Mouse (Mus musculus): ENCODE measurements around the gene Gm28035. TPM values are rescaled to one million over a fixed set of nuclear protein-coding genes. Genes with fewer than 3 reads are reported as not detected.

The Gm28035 gene
- total and polyA plus RNA-seq, 3 experiments: 4.6 to 7.6 (median 6.0) TPM

DNA sequence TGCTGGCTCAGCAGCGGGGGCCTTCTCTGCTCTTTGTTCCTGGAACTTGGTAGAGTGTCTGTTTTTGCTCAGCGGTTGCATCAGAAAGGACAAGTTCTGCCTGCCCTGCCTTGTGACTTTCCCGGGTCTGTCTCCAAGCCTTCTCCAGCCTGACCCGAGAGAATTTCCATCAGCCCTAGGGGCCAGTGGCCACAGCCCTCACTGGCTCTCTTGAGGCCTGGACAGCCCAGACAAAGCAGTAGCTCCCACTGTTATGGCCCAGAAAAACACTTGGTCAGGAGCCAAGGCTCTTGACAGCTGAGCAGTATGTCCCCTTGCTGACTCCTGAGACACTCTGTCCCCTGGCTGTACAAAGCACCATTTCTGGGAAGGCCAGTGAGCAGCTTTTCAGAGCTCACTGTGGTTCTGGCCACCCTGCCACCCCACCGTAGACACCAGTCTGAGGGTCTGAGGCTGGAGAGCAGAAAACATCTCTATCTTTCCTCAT lies 25.4 kb downstream of the Gm28035 start, which contains the start of gene Phyhd1:
Gene Phyhd1 (plus strand): TSS at position 437 of the 487 bp plus-strand sequence.
- intact Hi-C loops (cut with DNase I): loop anchor here (1.0 kb wide), 1 partner anchor 26 kb away; the partner anchor contains the start of gene Gm28035
- peak; percentile 81 to 91 for DNase-seq
- WGBS: 5% methylated on average over 5 of the region's 5 CpGs
- Histone ChIP-seq H3K4me1 (ENCODE audit: control insufficient read depth, insufficient read depth, low read length) (peaks cover 58% of the 10 kb centered on the region), H3K36me3 (ENCODE audit: control insufficient read depth, insufficient read depth, low read length) (peaks cover 39% of the 10 kb centered on the region), H3K4me3 (peak within 1 kb of the TSS; percentile 31), H3K9ac (ENCODE audit: low read depth, low read length) (peak within 1 kb of the TSS; percentile 60), H3K27me3 (ENCODE audit: control insufficient read depth, insufficient read depth, low read length) (no peaks in the 10 kb centered on the region), H3K79me2 (replicated peaks; ENCODE audit: control insufficient read depth, insufficient read depth, low read length) (peaks cover 2% of the 10 kb centered on the region; the same call in 1 of the 2 replicates), H3K27ac (peak within 1 kb of the TSS; percentile 97)
- TF ChIP-seq CTCF (IDR thresholded peaks at IDR 0.05) (no peak), EP300 (IDR thresholded peaks at IDR 0.05; ENCODE audit: insufficient read depth, low read depth, low read length) (peak; percentile 96), POLR2A (IDR thresholded peaks at IDR 0.05; ENCODE audit: insufficient read depth, low read depth, low read length) (peak; percentile 68)

GRCm38 (mm10) chr2:30266392-30266941 lies 26.1 kb downstream of the Gm28035 start:
- peaks cover 2% of the 10 kb centered on the region; the same call in 1 of the 2 replicates for H3K79me2 ChIP-seq (replicated peaks; ENCODE audit: control insufficient read depth, insufficient read depth, low read length)
- TF ChIP-seq POLR2A (IDR thresholded peaks at IDR 0.05; ENCODE audit: insufficient read depth, low read depth, low read length): peak; percentile 73
- no peak for TF ChIP-seq CTCF (IDR thresholded peaks at IDR 0.05)
- 0 out of 2 replicates have a peak, but pooled peaks have one; percentile 69 for TF ChIP-seq EP300 (IDR thresholded peaks at IDR 0.05; ENCODE audit: insufficient read depth, low read depth, low read length)
- H3K36me3 ChIP-seq (ENCODE audit: control insufficient read depth, insufficient read depth, low read length): peaks cover 35% of the 10 kb centered on the region
- 2% methylated on average over 4 of the region's 4 CpGs for WGBS
- H3K4me1 ChIP-seq (ENCODE audit: control insufficient read depth, insufficient read depth, low read length): peaks cover 57% of the 10 kb centered on the region
- no peaks in the 10 kb centered on the region for H3K27me3 ChIP-seq (ENCODE audit: control insufficient read depth, insufficient read depth, low read length)
- H3K9ac ChIP-seq (ENCODE audit: low read depth, low read length): peak overlapping the region; percentile 60
- intact Hi-C loops (cut with DNase I): no loop called here
- H3K27ac ChIP-seq: peak overlapping the region; percentile 97
- peak overlapping the region; percentile 31 for H3K4me3 ChIP-seq
- DNase-seq: peak; percentile 85 to 88

DNA sequence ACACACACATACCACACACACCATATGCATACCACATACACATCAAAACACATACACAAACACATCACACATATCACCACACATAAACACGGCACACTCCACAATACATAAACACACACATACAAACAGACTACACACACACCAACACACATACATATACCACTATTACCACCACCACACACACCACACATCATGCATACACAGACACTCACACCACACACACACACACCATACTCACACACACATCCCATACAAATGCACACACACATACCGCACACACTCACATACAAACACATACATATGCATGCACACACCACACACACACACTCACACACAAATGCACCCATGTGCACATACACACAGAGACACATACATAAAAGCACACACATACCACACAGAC lies 27.1 kb downstream of the Gm28035 start:
- Histone ChIP-seq H3K36me3 (ENCODE audit: control insufficient read depth, insufficient read depth, low read length) (peaks cover 27% of the 10 kb centered on the region), H3K4me1 (ENCODE audit: control insufficient read depth, insufficient read depth, low read length) (peaks cover 49% of the 10 kb centered on the region), H3K9ac (ENCODE audit: low read depth, low read length) (peak overlapping the region; percentile 60), H3K27me3 (ENCODE audit: control insufficient read depth, insufficient read depth, low read length) (no peaks in the 10 kb centered on the region), H3K27ac (peak overlapping the region; percentile 80), H3K4me3 (no peak overlapping the region), H3K79me2 (replicated peaks; ENCODE audit: control insufficient read depth, insufficient read depth, low read length) (no peaks in the 10 kb centered on the region)
- 98% methylated on average over 2 of the region's 2 CpGs for WGBS
- TF ChIP-seq POLR2A (IDR thresholded peaks at IDR 0.05; ENCODE audit: insufficient read depth, low read depth, low read length) (no peak), EP300 (IDR thresholded peaks at IDR 0.05; ENCODE audit: insufficient read depth, low read depth, low read length) (no peak), CTCF (IDR thresholded peaks at IDR 0.05) (no peak)
- intact Hi-C loops (cut with DNase I): no loop called here
- peak in 1 of 2 experiments; percentile 3 for DNase-seq

GRCm38 (mm10) chr2:30268371-30268770 lies 28.0 kb downstream of the Gm28035 start:
- no peaks in the 10 kb centered on the region for H3K27me3 ChIP-seq (ENCODE audit: control insufficient read depth, insufficient read depth, low read length)
- peak; percentile 20; the same call in 1 of the 2 replicates for TF ChIP-seq CTCF (IDR thresholded peaks at IDR 0.05)
- TF ChIP-seq EP300 (IDR thresholded peaks at IDR 0.05; ENCODE audit: insufficient read depth, low read depth, low read length): no peak
- no peak for TF ChIP-seq POLR2A (IDR thresholded peaks at IDR 0.05; ENCODE audit: insufficient read depth, low read depth, low read length)
- peaks cover 24% of the 10 kb centered on the region for H3K36me3 ChIP-seq (ENCODE audit: control insufficient read depth, insufficient read depth, low read length)
- H3K27ac ChIP-seq: peak overlapping the region; percentile 80
- H3K9ac ChIP-seq (ENCODE audit: low read depth, low read length): no peak overlapping the region
- peak in 1 of 2 experiments; percentile 15 for DNase-seq
- no peaks in the 10 kb centered on the region for H3K79me2 ChIP-seq (replicated peaks; ENCODE audit: control insufficient read depth, insufficient read depth, low read length)
- intact Hi-C loops (cut with DNase I): no loop called here
- WGBS: 29% methylated on average over 4 of the region's 4 CpGs
- peaks cover 44% of the 10 kb centered on the region for H3K4me1 ChIP-seq (ENCODE audit: control insufficient read depth, insufficient read depth, low read length)
- H3K4me3 ChIP-seq: no peak overlapping the region

GRCm38 (mm10) chr2:30269241-30269990 lies 29.0 kb downstream of the Gm28035 start:
- DNase-seq: peak in 1 of 2 experiments; percentile 7
- H3K36me3 ChIP-seq (ENCODE audit: control insufficient read depth, insufficient read depth, low read length): peaks cover 14% of the 10 kb centered on the region
- H3K9ac ChIP-seq (ENCODE audit: low read depth, low read length): peak overlapping the region; percentile 25
- H3K4me3 ChIP-seq: no peak overlapping the region
- no peak for TF ChIP-seq EP300 (IDR thresholded peaks at IDR 0.05; ENCODE audit: insufficient read depth, low read depth, low read length)
- no peak for TF ChIP-seq CTCF (IDR thresholded peaks at IDR 0.05)
- no peak for TF ChIP-seq POLR2A (IDR thresholded peaks at IDR 0.05; ENCODE audit: insufficient read depth, low read depth, low read length)
- WGBS: 71% methylated on average over 17 of the region's 17 CpGs
- no peaks in the 10 kb centered on the region for H3K27me3 ChIP-seq (ENCODE audit: control insufficient read depth, insufficient read depth, low read length)
- intact Hi-C loops (cut with DNase I): no loop called here
- peak overlapping the region; percentile 80 for H3K27ac ChIP-seq
- H3K4me1 ChIP-seq (ENCODE audit: control insufficient read depth, insufficient read depth, low read length): peaks cover 38% of the 10 kb centered on the region
- H3K79me2 ChIP-seq (replicated peaks; ENCODE audit: control insufficient read depth, insufficient read depth, low read length): no peaks in the 10 kb centered on the region
